Mouse (Mus musculus) brain, embryonic 14.5 days (tissue): Measurements from ENCODE around the gene March9.

Experiments
- CTCF ChIP-seq: fragments of 200-500 bp; IDR thresholded peaks from 2 replicates; pipeline ENCODE4 v1.5.1; 2012; ENCODE audit warnings: inconsistent platforms, mild to moderate bottlenecking, moderate library complexity, borderline replicate concordance; ENCODE audit not compliant: insufficient read depth, insufficient read length; ENCODE audit errors: extremely low read depth
- POLR2A ChIP-seq: fragments of 200-500 bp; IDR thresholded peaks from 2 replicates; pipeline ENCODE4 v1.6.1; 2012; ENCODE audit warnings: mild to moderate bottlenecking, inconsistent platforms, borderline replicate concordance; ENCODE audit not compliant: poor library complexity, insufficient read depth, insufficient read length, severe bottlenecking; ENCODE audit errors: extremely low read depth

DNA sequence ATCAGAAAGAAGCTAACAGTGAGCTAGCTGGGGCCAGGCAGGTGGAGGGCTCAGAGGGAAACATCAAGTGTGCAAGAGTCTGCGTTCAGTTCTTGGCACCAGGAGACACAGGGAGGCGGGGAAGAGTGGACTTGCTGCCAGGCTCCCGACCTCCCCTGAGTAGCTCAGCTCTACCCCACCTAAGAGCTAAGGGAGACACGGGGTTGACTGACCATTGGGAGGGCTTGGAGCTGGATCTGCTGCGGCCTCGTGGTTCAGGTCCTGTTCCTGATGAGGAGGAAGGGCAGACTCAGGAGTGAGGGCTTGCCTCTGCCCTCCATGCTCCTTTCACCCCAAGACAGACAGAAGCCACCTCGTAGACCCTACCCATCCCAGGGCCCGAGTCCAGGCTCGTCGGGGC is 39.2 kb upstream of the March9 start:
- no peak for TF ChIP-seq POLR2A
- no peak for TF ChIP-seq CTCF
